Mouse (Mus musculus) liver, embryonic 12.5 days (tissue): ENCODE results near the gene Dvl1. TPM values are rescaled to one million over a fixed set of nuclear protein-coding genes. Genes with fewer than 3 reads are reported as not detected.

Source experiments
- ATAC-seq: fragments of 200-750 bp; cut with Nextera tagmentation; 2 replicates; pipeline ENCODE4 v1.8.0; 2017; ENCODE audit warnings: moderate number of reproducible peaks, mild to moderate bottlenecking, moderate library complexity
- H3K27ac ChIP-seq: fragments of 300-500 bp; sonication (generic); 2 replicates; pipeline ENCODE4 v1.5.1; 2016; ENCODE audit warnings: mild to moderate bottlenecking
- H3K27me3 ChIP-seq: fragments of 300-500 bp; sonication (generic); replicated peaks from 2 replicates; pipeline ENCODE4 v1.6.1; 2016; ENCODE audit warnings: mild to moderate bottlenecking, moderate library complexity
- H3K36me3 ChIP-seq: fragments of 300-500 bp; sonication (generic); 2 replicates; pipeline ENCODE4 v1.6.1; 2016; ENCODE audit warnings: mild to moderate bottlenecking, moderate library complexity
- H3K4me1 ChIP-seq: fragments of 300-500 bp; sonication (generic); 2 replicates; pipeline ENCODE4 v1.6.1; 2016
- H3K4me2 ChIP-seq: fragments of 300-500 bp; sonication (generic); 2 replicates; pipeline ENCODE4 v1.6.1; 2016; ENCODE audit warnings: mild to moderate bottlenecking, moderate library complexity
- H3K4me3 ChIP-seq: fragments of 300-500 bp; sonication (generic); 2 replicates; pipeline ENCODE4 v1.5.1; 2016; ENCODE audit warnings: mild to moderate bottlenecking, moderate library complexity
- H3K9ac ChIP-seq: fragments of 300-500 bp; sonication (generic); 2 replicates; pipeline ENCODE4 v1.6.1; 2016; ENCODE audit warnings: mild to moderate bottlenecking, moderate library complexity
- H3K9me3 ChIP-seq: fragments of 300-500 bp; sonication (generic); replicated peaks from 2 replicates; pipeline ENCODE4 v1.6.1; 2016; ENCODE audit warnings: mild to moderate bottlenecking, moderate library complexity
- WGBS: fragments of 180-500 bp; shearing (Covaris S2); methylation state at CpG from one replicate; pipeline ENCODE4 v1.1.7; 2016; ENCODE audit not compliant: insufficient replicate concordance; 5-methylcytosine and 5-hydroxymethylcytosine counted together
- polyA plus RNA-seq: library from polyadenylated mRNA; unstranded; fragments of >200 nt; fragmentation: Nextera tagmentation; extraction: Ambion mirVana; gene quantifications from 2 replicates; pipeline ENCODE4 v1.2.1, GENCODE M21; 2016

The Dvl1 gene
- 10.7 and 12.1 TPM in 2 replicates for polyA plus RNA-seq

GRCm38 (mm10) chr4:155846871-155847578, at the start of gene Dvl1:
Gene Dvl1 (plus strand): TSS chr4:155847402.
- Histone ChIP-seq H3K27ac (peak within 1 kb of the TSS; percentile 81), H3K9ac (peak within 1 kb of the TSS; percentile 91), H3K4me2 (peak within 1 kb of the TSS; percentile 99), H3K27me3 (peaks cover 23% of the 10 kb centered on the region), H3K4me1 (peaks cover 42% of the 10 kb centered on the region), H3K36me3 (no peaks in the 10 kb centered on the region), H3K9me3 (no peaks in the 10 kb centered on the region), H3K4me3 (peak within 1 kb of the TSS; percentile 90)
- 4% methylated on average over 43 of the region's 65 CpGs for WGBS
- ATAC-seq, result peak; percentile 93

- Histone ChIP-seq H3K4me2 (peak overlapping the region; percentile 88; the same call in 1 of the 2 replicates), H3K4me3 (no peak overlapping the region), H3K36me3 (peaks cover 27% of the 10 kb centered on the region), H3K9ac (no peak overlapping the region), H3K4me1 (peaks cover 33% of the 10 kb centered on the region), H3K9me3 (no peaks in the 10 kb centered on the region), H3K27ac (no peak overlapping the region), H3K27me3 (peaks cover 6% of the 10 kb centered on the region; the same call in 1 of the 2 replicates)
- no peak for ATAC-seq
- WGBS, result 100% methylated on average over 1 of the region's 1 CpGs
Measured at GRCm38 (mm10) chr4:155802075-155802474, 45.1 kb upstream of the Dvl1 start.

GRCm38 (mm10) chr4:155802741-155803339, 44.4 kb upstream of the Dvl1 start, which contains the start of gene Mrpl20:
Gene Mrpl20 (plus strand): TSS chr4:155802878.
- Histone ChIP-seq H3K9ac (peak within 1 kb of the TSS; percentile 83), H3K4me3 (peak within 1 kb of the TSS; percentile 80), H3K36me3 (peaks cover 35% of the 10 kb centered on the region), H3K4me2 (peak within 1 kb of the TSS; percentile 88), H3K4me1 (peaks cover 33% of the 10 kb centered on the region), H3K9me3 (no peaks in the 10 kb centered on the region), H3K27ac (peak within 1 kb of the TSS; percentile 78), H3K27me3 (peaks cover 6% of the 10 kb centered on the region; the same call in 1 of the 2 replicates)
- peak; percentile 65 for ATAC-seq
- 4% methylated on average over 12 of the region's 12 CpGs for WGBS

GRCm38 (mm10) chr4:155803340-155804041, 43.7 kb upstream of the Dvl1 start:
- Histone ChIP-seq H3K9ac (peak overlapping the region; percentile 83), H3K4me1 (peaks cover 33% of the 10 kb centered on the region), H3K27me3 (peaks cover 1% of the 10 kb centered on the region; the same call in 1 of the 2 replicates), H3K36me3 (peaks cover 41% of the 10 kb centered on the region), H3K27ac (peak overlapping the region; percentile 78), H3K4me2 (peak overlapping the region; percentile 88), H3K4me3 (peak overlapping the region; percentile 80), H3K9me3 (no peaks in the 10 kb centered on the region)
- WGBS, result under 1% methylated on average over 57 of the region's 58 CpGs
- ATAC-seq, result peak; percentile 97

- Histone ChIP-seq H3K36me3 (peaks cover 71% of the 10 kb centered on the region), H3K9me3 (no peaks in the 10 kb centered on the region), H3K4me3 (no peak overlapping the region), H3K27ac (no peak overlapping the region), H3K4me2 (no peak overlapping the region), H3K4me1 (peaks cover 37% of the 10 kb centered on the region), H3K27me3 (no peaks in the 10 kb centered on the region), H3K9ac (no peak overlapping the region)
- WGBS, result 82% methylated on average over 3 of the region's 3 CpGs
- no peak for ATAC-seq
Measured at GRCm38 (mm10) chr4:155807841-155808240, 39.4 kb upstream of the Dvl1 start.

- Histone ChIP-seq H3K9ac (peak within 1 kb of the TSS; percentile 100), H3K36me3 (peaks cover 80% of the 10 kb centered on the region), H3K27ac (peak within 1 kb of the TSS; percentile 93), H3K9me3 (no peaks in the 10 kb centered on the region), H3K4me3 (peak within 1 kb of the TSS; percentile 98), H3K4me2 (peak within 1 kb of the TSS; percentile 86), H3K27me3 (no peaks in the 10 kb centered on the region), H3K4me1 (peaks cover 35% of the 10 kb centered on the region)
- 4% methylated on average over 55 of the region's 60 CpGs for WGBS
- ATAC-seq, result peak; percentile 99
Measured at GRCm38 (mm10) chr4:155811929-155812664, 35.1 kb upstream of the Dvl1 start, which contains the start of gene Ccnl2. Gene Ccnl2 (plus strand): TSS chr4:155812489.

- Histone ChIP-seq H3K9ac (peak overlapping the region; percentile 100), H3K27ac (peak overlapping the region; percentile 92), H3K9me3 (no peaks in the 10 kb centered on the region), H3K4me2 (peak overlapping the region; percentile 86), H3K4me1 (peaks cover 35% of the 10 kb centered on the region), H3K4me3 (peak overlapping the region; percentile 98), H3K27me3 (no peaks in the 10 kb centered on the region), H3K36me3 (peaks cover 80% of the 10 kb centered on the region)
- ATAC-seq, result peak; percentile 43
- under 1% methylated on average over 49 of the region's 49 CpGs for WGBS
Measured at GRCm38 (mm10) chr4:155812665-155813181, 34.5 kb upstream of the Dvl1 start.

GRCm38 (mm10) chr4:155817533-155817932, 29.7 kb upstream of the Dvl1 start:
- Histone ChIP-seq H3K36me3 (peaks cover 91% of the 10 kb centered on the region), H3K9ac (no peak overlapping the region), H3K4me2 (no peak overlapping the region), H3K4me1 (peaks cover 26% of the 10 kb centered on the region), H3K4me3 (no peak overlapping the region), H3K27me3 (no peaks in the 10 kb centered on the region), H3K9me3 (no peaks in the 10 kb centered on the region), H3K27ac (no peak overlapping the region)
- no peak for ATAC-seq
- 84% methylated on average over 4 of the region's 4 CpGs for WGBS

- Histone ChIP-seq H3K4me2 (no peak overlapping the region), H3K4me1 (0 out of 2 replicates have a peak, but pooled peaks cover 5% of the 10 kb centered on the region), H3K9me3 (no peaks in the 10 kb centered on the region), H3K27me3 (no peaks in the 10 kb centered on the region), H3K9ac (no peak overlapping the region), H3K36me3 (peaks cover 98% of the 10 kb centered on the region), H3K4me3 (no peak overlapping the region), H3K27ac (no peak overlapping the region)
- 79% methylated on average over 7 of the region's 7 CpGs for WGBS
- no peak for ATAC-seq
Measured at GRCm38 (mm10) chr4:155821025-155821424, 26.2 kb upstream of the Dvl1 start.

GRCm38 (mm10) chr4:155823443-155823842, 23.8 kb upstream of the Dvl1 start:
- H3K9me3 ChIP-seq, result no peaks in the 10 kb centered on the region
- 93% methylated on average over 16 of the region's 16 CpGs for WGBS
- H3K27me3 ChIP-seq, result no peaks in the 10 kb centered on the region
- H3K4me2 ChIP-seq, result no peak overlapping the region
- no peak overlapping the region for H3K9ac ChIP-seq
- H3K27ac ChIP-seq, result no peak overlapping the region
- peaks cover 97% of the 10 kb centered on the region for H3K36me3 ChIP-seq
- H3K4me3 ChIP-seq, result no peak overlapping the region
- 0 out of 2 replicates have a peak, but pooled peaks cover 5% of the 10 kb centered on the region for H3K4me1 ChIP-seq
- no peak for ATAC-seq

GRCm38 (mm10) chr4:155829866-155830265, 17.3 kb upstream of the Dvl1 start:
- Histone ChIP-seq H3K4me3 (no peak overlapping the region), H3K27ac (peak overlapping the region; percentile 91), H3K27me3 (no peaks in the 10 kb centered on the region), H3K9ac (no peak overlapping the region), H3K36me3 (peaks cover 59% of the 10 kb centered on the region), H3K4me2 (peak overlapping the region; percentile 89; the same call in 1 of the 2 replicates), H3K9me3 (no peaks in the 10 kb centered on the region), H3K4me1 (peaks cover 32% of the 10 kb centered on the region)
- 91% methylated on average over 4 of the region's 4 CpGs for WGBS
- no peak for ATAC-seq
